ENCODE assay signal across 29 mouse cellular contexts in genomic region chr10:76575374-76575773, GRCm38 (mm10). TPM values are rescaled to one million over a fixed set of nuclear protein-coding genes. Genes with fewer than 3 reads are reported as not detected.
DNase-seq lines count a peak whose midpoint lies in the region; ATAC-seq lines count a peak whose summit lies in the region.
"Had no signal": no experiment of that assay in that cellular context is flagged by ENCODE, and none has a peak within 500 bp of the region (broad histone marks: within the 10 kb centered on the region; RNA-seq: fewer than 3 reads in every experiment).

Gene Ftcd, plus strand, starts transcription at chr10:76575648.

- H3K9ac ChIP-seq in liver, embryonic 11.5 days (ENCODE audit: low read depth, low read length) = no peak within 1 kb of the TSS
- H3K9ac ChIP-seq: embryonic facial prominence, embryonic 12.5 days; hindbrain, embryonic 15.5 days; limb, embryonic 13.5 days; midbrain, embryonic 12.5 days had no signal

- H3K4me3 ChIP-seq in megakaryocyte, embryonic 14.5 days (replicated peaks) = peak within 1 kb of the TSS; percentile 24
- no peak within 1 kb of the TSS for H3K4me3 ChIP-seq in liver, embryonic 11.5 days (ENCODE audit: low read depth, low read length)
- H3K4me3 ChIP-seq: embryonic facial prominence, embryonic 12.5 days; erythroblast, embryonic 14.5 days; hindbrain, embryonic 15.5 days; left cerebral cortex, adult 2 months; limb, embryonic 13.5 days; midbrain, embryonic 12.5 days had no signal

- H3K4me1 ChIP-seq in megakaryocyte, embryonic 14.5 days = peaks cover 48% of the 10 kb centered on the region
- H3K4me1 ChIP-seq in liver, embryonic 11.5 days (replicated peaks; ENCODE audit: control insufficient read depth, insufficient read depth, low read length) = no peaks in the 10 kb centered on the region
- H3K4me1 ChIP-seq: embryonic facial prominence, embryonic 12.5 days; hindbrain, embryonic 15.5 days; limb, embryonic 13.5 days; midbrain, embryonic 12.5 days had no signal

- H3K27ac ChIP-seq in liver, embryonic 11.5 days (ENCODE audit: low read depth, low read length) = peak within 1 kb of the TSS; percentile 66
- H3K27ac ChIP-seq: embryonic facial prominence, embryonic 12.5 days; hindbrain, embryonic 15.5 days; left cerebral cortex, adult 2 months; limb, embryonic 13.5 days; macrophage; midbrain, embryonic 12.5 days had no signal

- DNase-seq in adrenal gland, postnatal 10 days = no peak
- DNase-seq in adrenal gland, postnatal 25 days = no peak
- DNase-seq in liver, embryonic 11.5 days (ENCODE audit: low spot score) = no peak
- DNase-seq in yolk sac, embryonic 10.5 days (ENCODE audit: low spot score) = peak; percentile 33
- DNase-seq in thymus, postnatal 0 days (ENCODE audit: low spot score) = no peak
- DNase-seq: cerebellum, adult 11 months; cerebellum, postnatal 10 days; gastrocnemius, postnatal 36 days; layer of hippocampus, adult 9-11 months; retina, postnatal 1 day; right cerebral cortex, postnatal 4 days; thymus, adult 2 months had no signal

- no peaks in the 10 kb centered on the region for H3K36me3 ChIP-seq in megakaryocyte, embryonic 14.5 days (replicated peaks; ENCODE audit: low read length)
- H3K36me3 ChIP-seq in liver, embryonic 11.5 days (ENCODE audit: control insufficient read depth, insufficient read depth, low read length) = no peaks in the 10 kb centered on the region
- H3K36me3 ChIP-seq: embryonic facial prominence, embryonic 12.5 days; hindbrain, embryonic 15.5 days; limb, embryonic 13.5 days; midbrain, embryonic 12.5 days had no signal

- peaks cover 32% of the 10 kb centered on the region for H3K27me3 ChIP-seq in megakaryocyte, embryonic 14.5 days (replicated peaks)
- no peaks in the 10 kb centered on the region for H3K27me3 ChIP-seq in liver, embryonic 11.5 days (replicated peaks; ENCODE audit: control insufficient read depth, insufficient read depth, low read length)
- H3K27me3 ChIP-seq: embryonic facial prominence, embryonic 12.5 days; hindbrain, embryonic 15.5 days; limb, embryonic 13.5 days; midbrain, embryonic 12.5 days had no signal

- WGBS in liver, embryonic 11.5 days = 74% methylated on average over 3 of the region's 3 CpGs

- no peak for ATAC-seq in megakaryocyte, adult 5-6 weeks (ENCODE audit: poor library complexity, severe bottlenecking)
- ATAC-seq in liver, embryonic 11.5 days (replicated peaks; ENCODE audit: low FRiP score) = no peak; the same call in 1 of the 2 replicates
- no peak for ATAC-seq in cerebellum, adult (ENCODE audit: insufficient number of reproducible peaks, low FRiP score, low TSS enrichment)
- ATAC-seq: CD4-positive, CD25-positive, alpha-beta regulatory T cell, adult 4 months; forebrain, embryonic 14.5 days had no signal

- peak within 1 kb of the TSS; percentile 51 for H3K4me2 ChIP-seq in liver, embryonic 11.5 days
- H3K4me2 ChIP-seq: embryonic facial prominence, embryonic 12.5 days; heart, embryonic 11.5 days; hindbrain, embryonic 15.5 days; limb, embryonic 13.5 days; midbrain, embryonic 12.5 days had no signal

- peaks cover 6% of the 10 kb centered on the region for H3K9me3 ChIP-seq in megakaryocyte, embryonic 14.5 days
- H3K9me3 ChIP-seq in liver, embryonic 11.5 days (ENCODE audit: control insufficient read depth, low read length) = no peaks in the 10 kb centered on the region
- H3K9me3 ChIP-seq: embryonic facial prominence, embryonic 12.5 days; hindbrain, embryonic 15.5 days; midbrain, embryonic 12.5 days had no signal

RNA-seq across cellular contexts. Expression of gene Ftcd, which starts in this region (rescaled TPM):
- 10 to 100 TPM; 14.5 to 31.2 TPM for total RNA-seq in adrenal gland, postnatal 10 days (2021)
- 2.1 TPM in 1 of 2 replicates, not detected in the other for total RNA-seq in adrenal gland, postnatal 25 days (2021)
- not detected in 2 replicates for polyA plus RNA-seq in megakaryocyte, embryonic 14.5 days (2012; ENCODE audit: insufficient read depth, low replicate concordance)
- total RNA-seq in megakaryocyte, adult 5-6 weeks (2015) = not detected in 2 replicates
- not detected in 2 replicates for total RNA-seq in megakaryocyte, adult 5-6 weeks (2017)
- polyA plus RNA-seq in liver, embryonic 11.5 days (2014; fragmentation: Nextera tagmentation; extraction: Ambion mirVana) = 13.3 and 17.3 TPM in 2 replicates
- 0.04 TPM in 1 of 2 replicates, not detected in the other for polyA plus RNA-seq in thymus, postnatal 0 days (2015; fragmentation: Nextera tagmentation; extraction: Ambion mirVana)
- total RNA-seq: ES-E14; gastrocnemius, postnatal 36 days; heart, postnatal 25 days; left cerebral cortex, adult 2 months; monocyte, adult 5-6 weeks had no signal
- polyA plus RNA-seq: CD4-positive, CD25-positive, alpha-beta regulatory T cell, adult 4 months; erythroblast, embryonic 14.5 days; forebrain, embryonic 14.5 days; hindbrain, embryonic 15.5 days; macrophage; midbrain, embryonic 12.5 days; neural tube, embryonic 11.5 days had no signal

Comparison
In these comparisons a context has a peak if more than half of its experiments do, and no peak if none do; other contexts are left out.
1. RNA of gene Ftcd (polyA plus RNA-seq): 13.3 to 17.3 TPM in liver, embryonic 11.5 days; 0.04 TPM in thymus, postnatal 0 days and not detected in megakaryocyte, embryonic 14.5 days; every median in the first group is over 10 times any median in the second.